In genomic region chr9:62438755-62439101, GRCm38 (mm10) we compare ENCODE assay signal across 9 mouse cellular contexts.
DNase-seq lines count a peak whose midpoint lies in the region; ATAC-seq and TF ChIP-seq lines count a peak whose summit lies in the region.
"Had no signal": no experiment of that assay in that cellular context is flagged by ENCODE, and none has a peak within 500 bp of the region (broad histone marks: within the 10 kb centered on the region; RNA-seq: fewer than 3 reads in every experiment).

No protein-coding gene starts in this region.

- no peaks in the 10 kb centered on the region for H3K36me3 ChIP-seq in embryonic facial prominence, embryonic 12.5 days
- H3K36me3 ChIP-seq in small intestine, adult 2 months (ENCODE audit: control insufficient read depth, insufficient read depth, low read length) = no peaks in the 10 kb centered on the region
- H3K36me3 ChIP-seq: liver, embryonic 13.5 days had no signal

- ATAC-seq in embryonic facial prominence, embryonic 12.5 days (ENCODE audit: insufficient number of reproducible peaks, insufficient read depth, low FRiP score, low TSS enrichment) = no peak

- H3K4me3 ChIP-seq in embryonic facial prominence, embryonic 12.5 days = no peak overlapping the region
- H3K4me3 ChIP-seq in small intestine, adult 2 months (ENCODE audit: low read depth, low read length) = no peak overlapping the region
- H3K4me3 ChIP-seq: liver, embryonic 13.5 days had no signal

- peak overlapping the region; percentile 4; the same call in 1 of the 2 replicates for H3K27ac ChIP-seq in embryonic facial prominence, embryonic 12.5 days
- H3K27ac ChIP-seq in small intestine, adult 2 months (ENCODE audit: insufficient read depth, low read depth, low read length) = 0 out of 2 replicates have a peak overlapping the region, but pooled peaks have one; percentile 5
- H3K27ac ChIP-seq: liver, embryonic 13.5 days had no signal

- H3K27me3 ChIP-seq in embryonic facial prominence, embryonic 12.5 days = no peaks in the 10 kb centered on the region
- no peaks in the 10 kb centered on the region for H3K27me3 ChIP-seq in small intestine, adult 2 months (ENCODE audit: control insufficient read depth, insufficient read depth, low read length)
- H3K27me3 ChIP-seq: liver, embryonic 13.5 days had no signal

- no peak overlapping the region for H3K9ac ChIP-seq in embryonic facial prominence, embryonic 12.5 days
- H3K9ac ChIP-seq: liver, embryonic 13.5 days had no signal

- no peak for TF ChIP-seq POLR2A in small intestine, adult 2 months (IDR thresholded peaks at IDR 0.05; ENCODE audit: low read depth, low read length)

- no peak for TF ChIP-seq CTCF in small intestine, adult 2 months (IDR thresholded peaks at IDR 0.05; ENCODE audit: extremely low read depth, insufficient read length, insufficient replicate concordance, low read depth, low read length)

- no peaks in the 10 kb centered on the region for H3K9me3 ChIP-seq in embryonic facial prominence, embryonic 12.5 days
- H3K9me3 ChIP-seq: liver, embryonic 13.5 days had no signal

- intact Hi-C loops in heart, postnatal 10 days (cut with DNase I) = no loop called here
- intact Hi-C loops in gastrocnemius, postnatal 14 days (cut with DNase I; ENCODE audit: low total_unique reads) = no loop called here

- DNase-seq in adipocyte (ENCODE audit: low spot score) = peak; percentile 62
- peak; percentile 75 to 78 for DNase-seq in heart, postnatal 10 days
- peak; percentile 47 to 69 for DNase-seq in kidney, postnatal 4 days
- DNase-seq in lung, postnatal 25 days (ENCODE audit: low spot score) = peak; percentile 85
- DNase-seq in urinary bladder, postnatal 14 days (ENCODE audit: low spot score) = no peak
- DNase-seq in gastrocnemius, postnatal 14 days = no peak
- DNase-seq: liver, embryonic 13.5 days had no signal

- H3K4me1 ChIP-seq in embryonic facial prominence, embryonic 12.5 days = peaks cover 24% of the 10 kb centered on the region; the same call in 1 of the 2 replicates
- peaks cover 4% of the 10 kb centered on the region; the same call in 1 of the 2 replicates for H3K4me1 ChIP-seq in small intestine, adult 2 months (ENCODE audit: control insufficient read depth, insufficient read depth, insufficient read length, low read length)

- no peak overlapping the region for H3K4me2 ChIP-seq in embryonic facial prominence, embryonic 12.5 days (replicated peaks)
- H3K4me2 ChIP-seq: liver, embryonic 13.5 days had no signal

- WGBS in embryonic facial prominence, embryonic 12.5 days = 59% methylated on average over 3 of the region's 3 CpGs
- WGBS in small intestine, adult 2 months = 24% methylated on average over 3 of the region's 3 CpGs

Comparison
In these comparisons a context has a peak if more than half of its experiments do, and no peak if none do; other contexts are left out.
1. DNase-seq: peak in adipocyte (single experiment), heart, postnatal 10 days (2 of 2), kidney, postnatal 4 days (2 of 2) and lung, postnatal 25 days (single experiment); none in urinary bladder, postnatal 14 days (single experiment) and gastrocnemius, postnatal 14 days (single experiment).